Mouse (Mus musculus): ENCODE measurements at regions not wholly inside any gene's neighbourhood (a gene's known extent, or its start where the extent isn't known, plus 50 kb on each side); places are given as distances from the start of the nearest gene placed in this dataset.

GRCm38 (mm10) chr15:11774717-11775116 lies 132.4 kb downstream of the Npr3 start:
- no peaks in the 10 kb centered on the region for H3K9me3 ChIP-seq (replicated peaks; ENCODE audit: control insufficient read depth, low read length)
- no peaks in the 10 kb centered on the region for H3K27me3 ChIP-seq (ENCODE audit: control insufficient read depth, insufficient read depth, low read length)
- H3K9ac ChIP-seq (ENCODE audit: low read length) = no peak overlapping the region
- no peak for ATAC-seq (replicated peaks; ENCODE audit: extremely low read depth, insufficient read depth, low FRiP score)
- H3K4me1 ChIP-seq (ENCODE audit: control insufficient read depth, insufficient read depth, low read length) = no peaks in the 10 kb centered on the region
- no peak overlapping the region for H3K4me2 ChIP-seq (ENCODE audit: low read depth, low read length)
- H3K36me3 ChIP-seq (ENCODE audit: control insufficient read depth, insufficient read depth) = no peaks in the 10 kb centered on the region
- WGBS = 62% methylated on average over 5 of the region's 5 CpGs
- no peak overlapping the region for H3K4me3 ChIP-seq (ENCODE audit: low read length)
- H3K27ac ChIP-seq (ENCODE audit: low read length) = no peak overlapping the region

- H3K36me3 ChIP-seq (ENCODE audit: control insufficient read depth, insufficient read depth) = no peaks in the 10 kb centered on the region
- WGBS = 76% methylated on average over 1 of the region's 1 CpGs
- H3K27ac ChIP-seq (ENCODE audit: low read length) = no peak overlapping the region
- H3K4me2 ChIP-seq (ENCODE audit: low read depth, low read length) = no peak overlapping the region
- H3K27me3 ChIP-seq (ENCODE audit: control insufficient read depth, insufficient read depth, low read length) = no peaks in the 10 kb centered on the region
- H3K9ac ChIP-seq (ENCODE audit: low read length) = no peak overlapping the region
- ATAC-seq (replicated peaks; ENCODE audit: extremely low read depth, insufficient read depth, low FRiP score) = no peak
- H3K4me3 ChIP-seq (ENCODE audit: low read length) = no peak overlapping the region
- H3K9me3 ChIP-seq (replicated peaks; ENCODE audit: control insufficient read depth, low read length) = no peaks in the 10 kb centered on the region
- H3K4me1 ChIP-seq (ENCODE audit: control insufficient read depth, insufficient read depth, low read length) = no peaks in the 10 kb centered on the region
Measured at GRCm38 (mm10) chr15:11770596-11770995, 136.5 kb downstream of the Npr3 start.

GRCm38 (mm10) chr15:11757963-11758362 lies 149.1 kb downstream of the Npr3 start:
- WGBS = 96% methylated on average over 1 of the region's 1 CpGs
- H3K4me1 ChIP-seq (ENCODE audit: control insufficient read depth, insufficient read depth, low read length) = no peaks in the 10 kb centered on the region
- no peak for ATAC-seq (replicated peaks; ENCODE audit: extremely low read depth, insufficient read depth, low FRiP score)
- no peak overlapping the region for H3K4me3 ChIP-seq (ENCODE audit: low read length)
- no peak overlapping the region for H3K4me2 ChIP-seq (ENCODE audit: low read depth, low read length)
- no peaks in the 10 kb centered on the region for H3K9me3 ChIP-seq (replicated peaks; ENCODE audit: control insufficient read depth, low read length)
- no peak overlapping the region for H3K27ac ChIP-seq (ENCODE audit: low read length)
- no peaks in the 10 kb centered on the region for H3K27me3 ChIP-seq (ENCODE audit: control insufficient read depth, insufficient read depth, low read length)
- H3K36me3 ChIP-seq (ENCODE audit: control insufficient read depth, insufficient read depth) = no peaks in the 10 kb centered on the region
- H3K9ac ChIP-seq (ENCODE audit: low read length) = no peak overlapping the region

GRCm38 (mm10) chr15:11756786-11757185 lies 150.3 kb downstream of the Npr3 start:
- no peaks in the 10 kb centered on the region for H3K9me3 ChIP-seq (replicated peaks; ENCODE audit: control insufficient read depth, low read length)
- H3K27ac ChIP-seq (ENCODE audit: low read length) = no peak overlapping the region
- H3K27me3 ChIP-seq (ENCODE audit: control insufficient read depth, insufficient read depth, low read length) = no peaks in the 10 kb centered on the region
- 41% methylated on average over 7 of the region's 7 CpGs for WGBS
- H3K4me1 ChIP-seq (ENCODE audit: control insufficient read depth, insufficient read depth, low read length) = no peaks in the 10 kb centered on the region
- H3K4me2 ChIP-seq (ENCODE audit: low read depth, low read length) = no peak overlapping the region
- ATAC-seq (replicated peaks; ENCODE audit: extremely low read depth, insufficient read depth, low FRiP score) = no peak
- no peaks in the 10 kb centered on the region for H3K36me3 ChIP-seq (ENCODE audit: control insufficient read depth, insufficient read depth)
- no peak overlapping the region for H3K9ac ChIP-seq (ENCODE audit: low read length)
- H3K4me3 ChIP-seq (ENCODE audit: low read length) = no peak overlapping the region

GRCm38 (mm10) chr15:11753216-11753615 lies 153.9 kb downstream of the Npr3 start:
- WGBS = 11% methylated on average over 3 of the region's 3 CpGs

GRCm38 (mm10) chr15:11750893-11751292 lies 156.2 kb downstream of the Npr3 start:
- no peak overlapping the region for H3K4me3 ChIP-seq (ENCODE audit: low read length)
- no peaks in the 10 kb centered on the region for H3K27me3 ChIP-seq (ENCODE audit: control insufficient read depth, insufficient read depth, low read length)
- peaks cover 4% of the 10 kb centered on the region; the same call in 1 of the 2 replicates for H3K9me3 ChIP-seq (replicated peaks; ENCODE audit: control insufficient read depth, low read length)
- no peaks in the 10 kb centered on the region for H3K4me1 ChIP-seq (ENCODE audit: control insufficient read depth, insufficient read depth, low read length)
- H3K27ac ChIP-seq (ENCODE audit: low read length) = no peak overlapping the region
- no peaks in the 10 kb centered on the region for H3K36me3 ChIP-seq (ENCODE audit: control insufficient read depth, insufficient read depth)
- 64% methylated on average over 5 of the region's 5 CpGs for WGBS
- no peak overlapping the region for H3K4me2 ChIP-seq (ENCODE audit: low read depth, low read length)
- no peak for ATAC-seq (replicated peaks; ENCODE audit: extremely low read depth, insufficient read depth, low FRiP score)
- no peak overlapping the region for H3K9ac ChIP-seq (ENCODE audit: low read length)

More at GRCm38 (mm10) chr15:11753216-11753615, 153.9 kb downstream of the Npr3 start:
- Histone ChIP-seq H3K9ac (ENCODE audit: low read length) (no peak overlapping the region), H3K4me3 (ENCODE audit: low read length) (no peak overlapping the region), H3K36me3 (ENCODE audit: control insufficient read depth, insufficient read depth) (no peaks in the 10 kb centered on the region), H3K4me1 (ENCODE audit: control insufficient read depth, insufficient read depth, low read length) (no peaks in the 10 kb centered on the region), H3K9me3 (replicated peaks; ENCODE audit: control insufficient read depth, low read length) (peaks cover 2% of the 10 kb centered on the region; the same call in 1 of the 2 replicates), H3K4me2 (ENCODE audit: low read depth, low read length) (no peak overlapping the region), H3K27me3 (ENCODE audit: control insufficient read depth, insufficient read depth, low read length) (no peaks in the 10 kb centered on the region), H3K27ac (ENCODE audit: low read length) (no peak overlapping the region)
- peak; percentile 72 for ATAC-seq (replicated peaks; ENCODE audit: extremely low read depth, insufficient read depth, low FRiP score)

- Histone ChIP-seq H3K36me3 (ENCODE audit: control insufficient read depth, insufficient read depth) (no peaks in the 10 kb centered on the region), H3K4me3 (ENCODE audit: low read length) (no peak overlapping the region), H3K27ac (ENCODE audit: low read length) (no peak overlapping the region), H3K4me2 (ENCODE audit: low read depth, low read length) (no peak overlapping the region), H3K9me3 (replicated peaks; ENCODE audit: control insufficient read depth, low read length) (peaks cover 4% of the 10 kb centered on the region; the same call in 1 of the 2 replicates), H3K4me1 (ENCODE audit: control insufficient read depth, insufficient read depth, low read length) (peaks cover 5% of the 10 kb centered on the region; the same call in 1 of the 2 replicates), H3K27me3 (ENCODE audit: control insufficient read depth, insufficient read depth, low read length) (no peaks in the 10 kb centered on the region), H3K9ac (ENCODE audit: low read length) (no peak overlapping the region)
- no peak for ATAC-seq (replicated peaks; ENCODE audit: extremely low read depth, insufficient read depth, low FRiP score)
- 85% methylated on average over 4 of the region's 4 CpGs for WGBS
Measured at GRCm38 (mm10) chr15:11749509-11749908, 157.6 kb downstream of the Npr3 start.

GRCm38 (mm10) chr15:11748306-11748705 lies 158.8 kb downstream of the Npr3 start:
- Histone ChIP-seq H3K4me3 (ENCODE audit: low read length) (no peak overlapping the region), H3K9me3 (replicated peaks; ENCODE audit: control insufficient read depth, low read length) (peaks cover 4% of the 10 kb centered on the region; the same call in 1 of the 2 replicates), H3K4me2 (ENCODE audit: low read depth, low read length) (no peak overlapping the region), H3K4me1 (ENCODE audit: control insufficient read depth, insufficient read depth, low read length) (peaks cover 5% of the 10 kb centered on the region; the same call in 1 of the 2 replicates), H3K27me3 (ENCODE audit: control insufficient read depth, insufficient read depth, low read length) (no peaks in the 10 kb centered on the region), H3K9ac (ENCODE audit: low read length) (no peak overlapping the region), H3K36me3 (ENCODE audit: control insufficient read depth, insufficient read depth) (no peaks in the 10 kb centered on the region), H3K27ac (ENCODE audit: low read length) (no peak overlapping the region)
- no peak for ATAC-seq (replicated peaks; ENCODE audit: extremely low read depth, insufficient read depth, low FRiP score)
- WGBS = 54% methylated on average over 2 of the region's 2 CpGs

GRCm38 (mm10) chr15:11746754-11747153 lies 160.3 kb downstream of the Npr3 start:
- no peak overlapping the region for H3K4me3 ChIP-seq (ENCODE audit: low read length)
- H3K27ac ChIP-seq (ENCODE audit: low read length) = no peak overlapping the region
- peaks cover 11% of the 10 kb centered on the region for H3K4me1 ChIP-seq (ENCODE audit: control insufficient read depth, insufficient read depth, low read length)
- no peaks in the 10 kb centered on the region for H3K27me3 ChIP-seq (ENCODE audit: control insufficient read depth, insufficient read depth, low read length)
- no peak overlapping the region for H3K4me2 ChIP-seq (ENCODE audit: low read depth, low read length)
- H3K9ac ChIP-seq (ENCODE audit: low read length) = no peak overlapping the region
- peaks cover 4% of the 10 kb centered on the region; the same call in 1 of the 2 replicates for H3K9me3 ChIP-seq (replicated peaks; ENCODE audit: control insufficient read depth, low read length)
- WGBS = 75% methylated on average over 1 of the region's 1 CpGs
- H3K36me3 ChIP-seq (ENCODE audit: control insufficient read depth, insufficient read depth) = no peaks in the 10 kb centered on the region
- no peak for ATAC-seq (replicated peaks; ENCODE audit: extremely low read depth, insufficient read depth, low FRiP score)

All from heart, embryonic 16.5 days (tissue).